Mouse (Mus musculus): ENCODE results near the gene Aif1. TPM values are rescaled to one million over a fixed set of nuclear protein-coding genes. Genes with fewer than 3 reads are reported as not detected.

The Aif1 gene
- polyA plus RNA-seq (2014; fragmentation: Illumina TruSeq; extraction: RNeasy Lipid Tissue Mini Kit (QIAGEN cat#74804); ENCODE audit: low read depth, low replicate concordance): 2.3 TPM

GRCm38 (mm10) chr17:35175968-35176367 is at the start of gene Aif1:
Aif1 (minus strand) TSS chr17:35176068.

GRCm38 (mm10) chr17:35220156-35220952 is 44.5 kb upstream of the Aif1 start, which contains the start of gene Gm16181:
Gm16181 (plus strand) TSS chr17:35220834.

GRCm38 (mm10) chr17:35204494-35205379 is 28.9 kb upstream of the Aif1 start, which contains the start of gene Lta:
Lta (minus strand) TSS chr17:35205351.

GRCm38 (mm10) chr17:35201787-35202186 is 25.9 kb upstream of the Aif1 start, which contains the start of gene Tnf:
Tnf (minus strand) TSS chr17:35202007.

GRCm38 (mm10) chr17:35193881-35194843 is 18.3 kb upstream of the Aif1 start, which contains the start of gene Ltb:
Ltb (plus strand) TSS chr17:35194439.

GRCm38 (mm10) chr17:35187959-35188610 is 12.2 kb upstream of the Aif1 start, which contains the start of gene Lst1:
Lst1 (minus strand) TSS chr17:35188439.

GRCm38 (mm10) chr17:35164568-35165450 is 11.1 kb downstream of the Aif1 start, which contains the start of gene Prrc2a:
Prrc2a (minus strand) TSS chr17:35164897.

GRCm38 (mm10) chr17:35134801-35135590 is 40.9 kb downstream of the Aif1 start, which contains the start of gene Bag6:
Bag6 (plus strand) TSS chr17:35135178.

GRCm38 (mm10) chr17:35131500-35132173 is 44.2 kb downstream of the Aif1 start, which contains the start of gene Apom:
Apom (minus strand) TSS chr17:35132050.

GRCm38 (mm10) chr17:35126206-35126611 is 49.7 kb downstream of the Aif1 start, which contains the start of gene D17H6S53E:
D17H6S53E (plus strand) TSS chr17:35126373.

GRCm38 (mm10) chr17:35121871-35122303 is 54.0 kb downstream of the Aif1 start, which contains the start of gene Csnk2b:
Csnk2b (minus strand) TSS chr17:35122053.

GRCm38 (mm10) chr17:35121143-35121799 is 54.6 kb downstream of the Aif1 start, which contains the start of gene Gpank1:
Gpank1 (plus strand) TSS chr17:35121455.

Other genes starting within 250 kb of the Aif1 start
- 25.6 TPM for gene Neu1, start 244.8 kb downstream of the Aif1 start, polyA plus RNA-seq (2014; fragmentation: Illumina TruSeq; extraction: RNeasy Lipid Tissue Mini Kit (QIAGEN cat#74804); ENCODE audit: low read depth, low replicate concordance)
- 17.9 TPM for gene Hspa1b, start 216.8 kb downstream of the Aif1 start, polyA plus RNA-seq (2014; fragmentation: Illumina TruSeq; extraction: RNeasy Lipid Tissue Mini Kit (QIAGEN cat#74804); ENCODE audit: low read depth, low replicate concordance)
- not detected for gene Gm20481, start 206.2 kb downstream of the Aif1 start, polyA plus RNA-seq (2014; fragmentation: Illumina TruSeq; extraction: RNeasy Lipid Tissue Mini Kit (QIAGEN cat#74804); ENCODE audit: low read depth, low replicate concordance)
- gene Hspa1a, start 203.9 kb downstream of the Aif1 start, polyA plus RNA-seq (2014; fragmentation: Illumina TruSeq; extraction: RNeasy Lipid Tissue Mini Kit (QIAGEN cat#74804); ENCODE audit: low read depth, low replicate concordance): 8.4 TPM
- gene Hspa1l, start 203.4 kb downstream of the Aif1 start, polyA plus RNA-seq (2014; fragmentation: Illumina TruSeq; extraction: RNeasy Lipid Tissue Mini Kit (QIAGEN cat#74804); ENCODE audit: low read depth, low replicate concordance): not detected
- 12.6 TPM for gene Lsm2, start 194.2 kb downstream of the Aif1 start, polyA plus RNA-seq (2014; fragmentation: Illumina TruSeq; extraction: RNeasy Lipid Tissue Mini Kit (QIAGEN cat#74804); ENCODE audit: low read depth, low replicate concordance)
- gene Vars, start 175.1 kb downstream of the Aif1 start, polyA plus RNA-seq (2014; fragmentation: Illumina TruSeq; extraction: RNeasy Lipid Tissue Mini Kit (QIAGEN cat#74804); ENCODE audit: low read depth, low replicate concordance): 5.7 TPM
- gene Vwa7, start 159.5 kb downstream of the Aif1 start, polyA plus RNA-seq (2014; fragmentation: Illumina TruSeq; extraction: RNeasy Lipid Tissue Mini Kit (QIAGEN cat#74804); ENCODE audit: low read depth, low replicate concordance): not detected
- not detected for gene Sapcd1, start 148.1 kb downstream of the Aif1 start, polyA plus RNA-seq (2014; fragmentation: Illumina TruSeq; extraction: RNeasy Lipid Tissue Mini Kit (QIAGEN cat#74804); ENCODE audit: low read depth, low replicate concordance)
- gene Msh5, start 129.3 kb downstream of the Aif1 start, polyA plus RNA-seq (2014; fragmentation: Illumina TruSeq; extraction: RNeasy Lipid Tissue Mini Kit (QIAGEN cat#74804); ENCODE audit: low read depth, low replicate concordance): 1.1 TPM
- gene Clic1, start 126.1 kb downstream of the Aif1 start, polyA plus RNA-seq (2014; fragmentation: Illumina TruSeq; extraction: RNeasy Lipid Tissue Mini Kit (QIAGEN cat#74804); ENCODE audit: low read depth, low replicate concordance): 25.4 TPM
- gene Ddah2, start 117.0 kb downstream of the Aif1 start, polyA plus RNA-seq (2014; fragmentation: Illumina TruSeq; extraction: RNeasy Lipid Tissue Mini Kit (QIAGEN cat#74804); ENCODE audit: low read depth, low replicate concordance): 0.97 TPM
- gene Ly6g6c, start 110.7 kb downstream of the Aif1 start, polyA plus RNA-seq (2014; fragmentation: Illumina TruSeq; extraction: RNeasy Lipid Tissue Mini Kit (QIAGEN cat#74804); ENCODE audit: low read depth, low replicate concordance): not detected
- 1.1 TPM for gene Mpig6b, start 109.9 kb downstream of the Aif1 start, polyA plus RNA-seq (2014; fragmentation: Illumina TruSeq; extraction: RNeasy Lipid Tissue Mini Kit (QIAGEN cat#74804); ENCODE audit: low read depth, low replicate concordance)
- gene Ly6g6e, start 99.2 kb downstream of the Aif1 start, polyA plus RNA-seq (2014; fragmentation: Illumina TruSeq; extraction: RNeasy Lipid Tissue Mini Kit (QIAGEN cat#74804); ENCODE audit: low read depth, low replicate concordance): not detected
- not detected for gene Ly6g6d, start 98.0 kb downstream of the Aif1 start, polyA plus RNA-seq (2014; fragmentation: Illumina TruSeq; extraction: RNeasy Lipid Tissue Mini Kit (QIAGEN cat#74804); ENCODE audit: low read depth, low replicate concordance)
- gene Ly6g6f, start 90.5 kb downstream of the Aif1 start, polyA plus RNA-seq (2014; fragmentation: Illumina TruSeq; extraction: RNeasy Lipid Tissue Mini Kit (QIAGEN cat#74804); ENCODE audit: low read depth, low replicate concordance): not detected
- gene Abhd16a, start 86.8 kb downstream of the Aif1 start, polyA plus RNA-seq (2014; fragmentation: Illumina TruSeq; extraction: RNeasy Lipid Tissue Mini Kit (QIAGEN cat#74804); ENCODE audit: low read depth, low replicate concordance): 7.6 TPM
- not detected for gene Ly6g5c, start 67.8 kb downstream of the Aif1 start, polyA plus RNA-seq (2014; fragmentation: Illumina TruSeq; extraction: RNeasy Lipid Tissue Mini Kit (QIAGEN cat#74804); ENCODE audit: low read depth, low replicate concordance)
- gene Ly6g5b, start 60.6 kb downstream of the Aif1 start, polyA plus RNA-seq (2014; fragmentation: Illumina TruSeq; extraction: RNeasy Lipid Tissue Mini Kit (QIAGEN cat#74804); ENCODE audit: low read depth, low replicate concordance): not detected
- gene Gpank1, start 54.6 kb downstream of the Aif1 start, polyA plus RNA-seq (2014; fragmentation: Illumina TruSeq; extraction: RNeasy Lipid Tissue Mini Kit (QIAGEN cat#74804); ENCODE audit: low read depth, low replicate concordance): 0.85 TPM
- 187 TPM for gene Csnk2b, start 54.0 kb downstream of the Aif1 start, polyA plus RNA-seq (2014; fragmentation: Illumina TruSeq; extraction: RNeasy Lipid Tissue Mini Kit (QIAGEN cat#74804); ENCODE audit: low read depth, low replicate concordance)
- 0.53 TPM for gene D17H6S53E, start 49.7 kb downstream of the Aif1 start, polyA plus RNA-seq (2014; fragmentation: Illumina TruSeq; extraction: RNeasy Lipid Tissue Mini Kit (QIAGEN cat#74804); ENCODE audit: low read depth, low replicate concordance)
- gene Apom, start 44.0 kb downstream of the Aif1 start, polyA plus RNA-seq (2014; fragmentation: Illumina TruSeq; extraction: RNeasy Lipid Tissue Mini Kit (QIAGEN cat#74804); ENCODE audit: low read depth, low replicate concordance): 4.8 TPM
- gene Bag6, start 40.9 kb downstream of the Aif1 start, polyA plus RNA-seq (2014; fragmentation: Illumina TruSeq; extraction: RNeasy Lipid Tissue Mini Kit (QIAGEN cat#74804); ENCODE audit: low read depth, low replicate concordance): 3.9 TPM
- 2.1 TPM for gene Prrc2a, start 11.2 kb downstream of the Aif1 start, polyA plus RNA-seq (2014; fragmentation: Illumina TruSeq; extraction: RNeasy Lipid Tissue Mini Kit (QIAGEN cat#74804); ENCODE audit: low read depth, low replicate concordance)
- not detected for gene Lst1, start 12.4 kb upstream of the Aif1 start, polyA plus RNA-seq (2014; fragmentation: Illumina TruSeq; extraction: RNeasy Lipid Tissue Mini Kit (QIAGEN cat#74804); ENCODE audit: low read depth, low replicate concordance)
- gene Ltb, start 18.4 kb upstream of the Aif1 start, polyA plus RNA-seq (2014; fragmentation: Illumina TruSeq; extraction: RNeasy Lipid Tissue Mini Kit (QIAGEN cat#74804); ENCODE audit: low read depth, low replicate concordance): not detected
- not detected for gene Tnf, start 25.9 kb upstream of the Aif1 start, polyA plus RNA-seq (2014; fragmentation: Illumina TruSeq; extraction: RNeasy Lipid Tissue Mini Kit (QIAGEN cat#74804); ENCODE audit: low read depth, low replicate concordance)
- not detected for gene Lta, start 29.3 kb upstream of the Aif1 start, polyA plus RNA-seq (2014; fragmentation: Illumina TruSeq; extraction: RNeasy Lipid Tissue Mini Kit (QIAGEN cat#74804); ENCODE audit: low read depth, low replicate concordance)
- gene Gm16181, start 44.8 kb upstream of the Aif1 start, polyA plus RNA-seq (2014; fragmentation: Illumina TruSeq; extraction: RNeasy Lipid Tissue Mini Kit (QIAGEN cat#74804); ENCODE audit: low read depth, low replicate concordance): not detected
- gene Atp6v1g2, start 57.6 kb upstream of the Aif1 start, polyA plus RNA-seq (2014; fragmentation: Illumina TruSeq; extraction: RNeasy Lipid Tissue Mini Kit (QIAGEN cat#74804); ENCODE audit: low read depth, low replicate concordance): 5.2 TPM
- not detected for gene Nfkbil1, start 59.7 kb upstream of the Aif1 start, polyA plus RNA-seq (2014; fragmentation: Illumina TruSeq; extraction: RNeasy Lipid Tissue Mini Kit (QIAGEN cat#74804); ENCODE audit: low read depth, low replicate concordance)
- gene Ddx39b, start 65.7 kb upstream of the Aif1 start, polyA plus RNA-seq (2014; fragmentation: Illumina TruSeq; extraction: RNeasy Lipid Tissue Mini Kit (QIAGEN cat#74804); ENCODE audit: low read depth, low replicate concordance): 4.9 TPM
- 26.4 TPM for gene H2-D1, start 86.7 kb upstream of the Aif1 start, polyA plus RNA-seq (2014; fragmentation: Illumina TruSeq; extraction: RNeasy Lipid Tissue Mini Kit (QIAGEN cat#74804); ENCODE audit: low read depth, low replicate concordance)
- gene H2-Q1, start 144.3 kb upstream of the Aif1 start, polyA plus RNA-seq (2014; fragmentation: Illumina TruSeq; extraction: RNeasy Lipid Tissue Mini Kit (QIAGEN cat#74804); ENCODE audit: low read depth, low replicate concordance): 0.28 TPM
- 4.2 TPM for gene H2-Q2, start 166.2 kb upstream of the Aif1 start, polyA plus RNA-seq (2014; fragmentation: Illumina TruSeq; extraction: RNeasy Lipid Tissue Mini Kit (QIAGEN cat#74804); ENCODE audit: low read depth, low replicate concordance)
- gene H2-Q4, start 203.5 kb upstream of the Aif1 start, polyA plus RNA-seq (2014; fragmentation: Illumina TruSeq; extraction: RNeasy Lipid Tissue Mini Kit (QIAGEN cat#74804); ENCODE audit: low read depth, low replicate concordance): 13.7 TPM
- gene H2-Q6, start 248.8 kb upstream of the Aif1 start, polyA plus RNA-seq (2014; fragmentation: Illumina TruSeq; extraction: RNeasy Lipid Tissue Mini Kit (QIAGEN cat#74804); ENCODE audit: low read depth, low replicate concordance): 21.9 TPM

Measured in kidney, adult 10 weeks (tissue).